Comparison of ENCODE assay signal across 8 mouse cellular contexts in the genomic region with DNA sequence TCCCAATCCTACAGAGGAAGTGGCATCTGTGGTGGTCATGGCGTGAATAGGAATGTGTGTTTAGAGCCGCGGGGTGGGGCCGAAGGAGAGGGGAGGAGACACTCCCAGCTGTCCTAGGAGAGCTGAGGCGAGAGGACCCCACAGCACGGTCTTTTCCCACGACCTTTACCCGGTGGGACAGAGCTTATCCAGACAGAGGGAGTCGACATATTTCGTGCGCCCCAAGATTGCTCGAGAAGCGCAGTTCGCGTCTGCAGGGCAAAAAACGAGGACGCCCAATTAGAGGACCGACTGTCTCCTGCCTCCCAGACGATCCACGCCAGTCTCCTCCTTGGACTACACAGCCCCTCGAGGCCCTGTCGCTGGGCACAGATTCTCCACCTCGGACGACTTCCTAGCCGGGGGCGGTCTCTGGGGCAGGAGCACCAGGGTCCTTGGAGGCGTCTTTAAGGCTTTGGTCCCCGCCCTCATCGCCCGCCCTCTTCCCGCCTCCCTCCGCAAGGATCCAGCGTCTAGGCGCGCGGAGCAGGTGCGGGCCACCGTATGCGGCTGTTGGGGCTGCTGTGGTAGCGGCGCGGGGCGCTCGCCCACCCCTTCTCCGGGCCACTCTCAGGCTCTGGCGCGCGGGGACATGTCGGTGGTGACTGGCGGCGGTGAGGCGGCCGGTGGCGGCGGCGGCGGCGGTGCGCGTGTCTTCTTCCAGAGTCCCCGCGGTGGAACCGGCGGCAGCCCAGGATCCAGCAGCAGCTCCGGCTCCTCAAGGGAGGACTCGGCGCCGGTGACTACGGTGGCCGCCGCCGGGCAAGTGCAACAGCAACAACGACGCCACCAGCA. TPM values are rescaled to one million over a fixed set of nuclear protein-coding genes. Genes with fewer than 3 reads are reported as not detected.
DNase-seq lines count a peak whose midpoint lies in the region; ATAC-seq lines count a peak whose summit lies in the region.
"Had no signal": no experiment of that assay in that cellular context is flagged by ENCODE, and none has a peak within 500 bp of the region (broad histone marks: within the 10 kb centered on the region; RNA-seq: fewer than 3 reads in every experiment).

Ppp1r14c (plus strand) TSS at position 22 of the 834 bp plus-strand sequence.

- no peaks in the 10 kb centered on the region for H3K36me3 ChIP-seq in kidney, embryonic 14.5 days (ENCODE audit: control insufficient read depth, insufficient read depth, low read length)
- no peaks in the 10 kb centered on the region for H3K36me3 ChIP-seq in limb, embryonic 13.5 days
- no peaks in the 10 kb centered on the region for H3K36me3 ChIP-seq in midbrain, embryonic 15.5 days (replicated peaks)

- H3K27ac ChIP-seq in kidney, embryonic 14.5 days (ENCODE audit: low read depth, low read length): no peak within 1 kb of the TSS
- no peak within 1 kb of the TSS for H3K27ac ChIP-seq in limb, embryonic 13.5 days
- H3K27ac ChIP-seq in midbrain, embryonic 15.5 days: peak within 1 kb of the TSS; percentile 85
- H3K27ac ChIP-seq: macrophage had no signal

- no peaks in the 10 kb centered on the region for H3K9me3 ChIP-seq in kidney, embryonic 14.5 days (ENCODE audit: control insufficient read depth, low read length)
- H3K9me3 ChIP-seq in limb, embryonic 13.5 days: no peaks in the 10 kb centered on the region
- no peaks in the 10 kb centered on the region for H3K9me3 ChIP-seq in midbrain, embryonic 15.5 days

- peak within 1 kb of the TSS; percentile 55 for H3K9ac ChIP-seq in kidney, embryonic 14.5 days (ENCODE audit: low read depth, low read length)
- peak within 1 kb of the TSS; percentile 61 for H3K9ac ChIP-seq in limb, embryonic 13.5 days
- H3K9ac ChIP-seq in midbrain, embryonic 15.5 days: peak within 1 kb of the TSS; percentile 77

- peak within 1 kb of the TSS; percentile 78 for H3K4me2 ChIP-seq in kidney, embryonic 14.5 days (replicated peaks; ENCODE audit: low read depth, low read length)
- H3K4me2 ChIP-seq in limb, embryonic 13.5 days (replicated peaks): peak within 1 kb of the TSS; percentile 97
- H3K4me2 ChIP-seq in midbrain, embryonic 15.5 days: peak within 1 kb of the TSS; percentile 90

- ATAC-seq in kidney, embryonic 14.5 days (ENCODE audit: low FRiP score, low TSS enrichment): peak; percentile 88
- peak; percentile 78 for ATAC-seq in limb, embryonic 13.5 days (ENCODE audit: low FRiP score, low read depth)
- ATAC-seq in midbrain, embryonic 15.5 days (replicated peaks): peak; percentile 93

- peak; percentile 85 for DNase-seq in brain, adult 2 months (ENCODE audit: low read depth, low spot score)
- peak; percentile 60 for DNase-seq in embryo, embryonic 9.5 days (ENCODE audit: extremely low spot score)
- DNase-seq in heart, adult 11 months: peak; percentile 91
- peak; percentile 15 for DNase-seq in urinary bladder, postnatal 25 days (ENCODE audit: low spot score)

- peaks cover 19% of the 10 kb centered on the region; the same call in 1 of the 2 replicates for H3K27me3 ChIP-seq in kidney, embryonic 14.5 days (ENCODE audit: control insufficient read depth, insufficient read depth, low read length)
- peaks cover 43% of the 10 kb centered on the region for H3K27me3 ChIP-seq in limb, embryonic 13.5 days
- no peaks in the 10 kb centered on the region for H3K27me3 ChIP-seq in midbrain, embryonic 15.5 days (replicated peaks)

- H3K4me1 ChIP-seq in kidney, embryonic 14.5 days (ENCODE audit: control insufficient read depth, insufficient read depth, low read length): no peaks in the 10 kb centered on the region
- peaks cover 15% of the 10 kb centered on the region for H3K4me1 ChIP-seq in limb, embryonic 13.5 days
- H3K4me1 ChIP-seq in midbrain, embryonic 15.5 days: peaks cover 14% of the 10 kb centered on the region; the same call in 1 of the 2 replicates

- WGBS in kidney, embryonic 14.5 days: under 1% methylated on average over 60 of the region's 74 CpGs
- under 1% methylated on average over 61 of the region's 74 CpGs for WGBS in limb, embryonic 13.5 days
- under 1% methylated on average over 74 of the region's 74 CpGs for WGBS in midbrain, embryonic 15.5 days

- H3K4me3 ChIP-seq in kidney, embryonic 14.5 days (ENCODE audit: low read length): peak within 1 kb of the TSS; percentile 64
- H3K4me3 ChIP-seq in limb, embryonic 13.5 days: peak within 1 kb of the TSS; percentile 60
- H3K4me3 ChIP-seq in midbrain, embryonic 15.5 days: peak within 1 kb of the TSS; percentile 79

RNA-seq across cellular contexts. Expression of gene Ppp1r14c, which starts in this region (rescaled TPM):
- 3.6 and 5.0 TPM in 2 replicates for polyA plus RNA-seq in kidney, embryonic 14.5 days (2014; fragmentation: Nextera tagmentation; extraction: Ambion mirVana)
- 6.5 and 6.7 TPM in 2 replicates for polyA plus RNA-seq in limb, embryonic 13.5 days (2015; fragmentation: Nextera tagmentation; extraction: Ambion mirVana)
- polyA plus RNA-seq in midbrain, embryonic 15.5 days (2015; fragmentation: Nextera tagmentation; extraction: Ambion mirVana): 44.7 and 46.6 TPM in 2 replicates
- polyA plus RNA-seq: macrophage had no signal

Comparison
In these comparisons a context has a peak if more than half of its experiments do, and no peak if none do; other contexts are left out.
1. DNase-seq: peak in every context shown above with its lines; median percentile 91 in heart, adult 11 months; 85 in brain, adult 2 months; 60 in embryo, embryonic 9.5 days; 15 in urinary bladder, postnatal 25 days.